Mouse (Mus musculus) B cell, adult (primary cell): Measurements from ENCODE around the gene Has1. TPM values are rescaled to one million over a fixed set of nuclear protein-coding genes. Genes with fewer than 3 reads are reported as not detected.

ENCODE experiments used
- total RNA-seq: library from RNA; stranded (reverse); gene quantifications from 4 replicates; pipeline ENCODE4 v1.2.4, GENCODE M21; 2023; ENCODE audit not compliant: inconsistent age

Gene Has1
- total RNA-seq, result not detected in 4 replicates

GRCm38 (mm10) chr17:17855064-17855838, at the start of gene Has1:
Gene Has1, minus strand, starts transcription at chr17:17855205.

GRCm38 (mm10) chr17:17887774-17888248, 32.8 kb upstream of the Has1 start, which contains the start of the genes Fpr2 and Fpr3:
Gene Fpr2, plus strand, starts transcription at chr17:17887824.
Gene Fpr3, plus strand, starts transcription at chr17:17887852.

GRCm38 (mm10) chr17:17883840-17884239, 28.8 kb upstream of the Has1 start, which contains the start of gene Fpr1:
Gene Fpr1, minus strand, starts transcription at chr17:17883940.

GRCm38 (mm10) chr17:17826751-17827657, 28.0 kb downstream of the Has1 start, which contains the start of gene Spaca6:
Gene Spaca6, plus strand, starts transcription at chr17:17827158.

Other genes starting within 250 kb of the Has1 start
- 139 to 168 TPM (median 155 TPM) in 4 replicates for gene Lnpep, start 230.2 kb downstream of the Has1 start, total RNA-seq
- gene Vmn2r90, start 151.5 kb downstream of the Has1 start, total RNA-seq, result not detected in 4 replicates
- 1.1 to 2.8 TPM (median 1.6 TPM) in 3 of 4 replicates, not detected in the other for gene Spaca6, start 28.0 kb downstream of the Has1 start, total RNA-seq
- 0.51 to 1.3 TPM in 2 of 4 replicates, not detected in the others for gene Fpr1, start 28.7 kb upstream of the Has1 start, total RNA-seq
- 1.4 TPM in 2 of 4 replicates, not detected in the others for gene Fpr2, start 32.6 kb upstream of the Has1 start, total RNA-seq
- gene Fpr3, start 32.6 kb upstream of the Has1 start, total RNA-seq, result not detected in 4 replicates
- gene Fpr-rs4, start 166.5 kb upstream of the Has1 start, total RNA-seq, result not detected in 4 replicates
- gene Vmn2r124, start 194.2 kb upstream of the Has1 start, total RNA-seq, result not detected in 4 replicates
- gene Vmn2r91, start 229.8 kb upstream of the Has1 start, total RNA-seq, result not detected in 4 replicates